Mouse (Mus musculus) liver, postnatal 0 days (tissue): ENCODE data around the gene Lrmda. TPM values are rescaled to one million over a fixed set of nuclear protein-coding genes. Genes with fewer than 3 reads are reported as not detected.

Source experiments
- ATAC-seq: fragments of 200-750 bp; cut with Nextera tagmentation; 2 replicates; pipeline ENCODE4 v1.8.0; 2017; ENCODE audit warnings: mild to moderate bottlenecking, moderate library complexity
- DNase-seq: peaks from one replicate; pipeline ENCODE4 v3.0.0-alpha.2; 2016
- H3K27ac ChIP-seq: fragments of 300-500 bp; sonication (generic); 2 replicates; pipeline ENCODE4 v1.5.1; 2014; ENCODE audit warnings: antibody characterized with exemption, moderate library complexity, mild to moderate bottlenecking, low read depth
- H3K27me3 ChIP-seq: fragments of 300-500 bp; sonication (generic); 2 replicates; pipeline ENCODE4 v1.6.1; 2014; ENCODE audit warnings: low read length, control low read depth, mixed read lengths; ENCODE audit not compliant: insufficient read depth
- H3K36me3 ChIP-seq: fragments of 300-500 bp; sonication (generic); replicated peaks from 2 replicates; pipeline ENCODE4 v1.6.1; 2014; ENCODE audit warnings: mild to moderate bottlenecking, control low read depth, low read length, moderate library complexity, mixed read lengths; ENCODE audit not compliant: insufficient read depth
- H3K4me1 ChIP-seq: fragments of 300-500 bp; sonication (generic); 2 replicates; pipeline ENCODE4 v1.6.1; 2014; ENCODE audit warnings: antibody characterized with exemption, mild to moderate bottlenecking, control low read depth; ENCODE audit not compliant: insufficient read depth
- H3K4me2 ChIP-seq: fragments of 300-500 bp; sonication (generic); 2 replicates; pipeline ENCODE4 v1.6.1; 2014; ENCODE audit warnings: low read depth, mild to moderate bottlenecking, low read length, moderate library complexity, mixed read lengths
- H3K4me3 ChIP-seq: fragments of 300-500 bp; sonication (generic); 2 replicates; pipeline ENCODE4 v1.5.1; 2014; ENCODE audit warnings: low read depth, low read length
- H3K9ac ChIP-seq: fragments of 300-500 bp; sonication (generic); replicated peaks from 2 replicates; pipeline ENCODE4 v1.6.1; 2014; ENCODE audit warnings: mild to moderate bottlenecking, moderate library complexity
- H3K9me3 ChIP-seq: fragments of 300-500 bp; sonication (generic); 2 replicates; pipeline ENCODE4 v1.6.1; 2016; ENCODE audit warnings: mild to moderate bottlenecking, control low read depth, low read length, mixed read lengths
- CTCF ChIP-seq: sonication (generic); IDR thresholded peaks from 2 replicates; pipeline ENCODE4 v1.5.1; 2016; ENCODE audit warnings: antibody characterized with exemption, low read depth
- EP300 ChIP-seq: IDR thresholded peaks from 2 replicates; pipeline ENCODE4 v1.6.1; 2016; ENCODE audit warnings: antibody characterized with exemption, low read depth, mild to moderate bottlenecking
- WGBS: fragments of 180-500 bp; shearing (Covaris S2); extraction: QIAGEN DNeasy Blood & Tissue Kit; methylation state at CpG from one replicate; pipeline ENCODE4 v1.1.7; 2014; ENCODE audit not compliant: insufficient replicate concordance; 5-methylcytosine and 5-hydroxymethylcytosine counted together
- polyA plus RNA-seq: library from polyadenylated mRNA; unstranded; fragments of >200 nt; fragmentation: Nextera tagmentation; extraction: Ambion mirVana; gene quantifications from 2 replicates; pipeline ENCODE4 v1.2.1, GENCODE M21; 2015

Lrmda gene
- polyA plus RNA-seq, 1 experiment from 2014 or later = 0.28 TPM

DNA sequence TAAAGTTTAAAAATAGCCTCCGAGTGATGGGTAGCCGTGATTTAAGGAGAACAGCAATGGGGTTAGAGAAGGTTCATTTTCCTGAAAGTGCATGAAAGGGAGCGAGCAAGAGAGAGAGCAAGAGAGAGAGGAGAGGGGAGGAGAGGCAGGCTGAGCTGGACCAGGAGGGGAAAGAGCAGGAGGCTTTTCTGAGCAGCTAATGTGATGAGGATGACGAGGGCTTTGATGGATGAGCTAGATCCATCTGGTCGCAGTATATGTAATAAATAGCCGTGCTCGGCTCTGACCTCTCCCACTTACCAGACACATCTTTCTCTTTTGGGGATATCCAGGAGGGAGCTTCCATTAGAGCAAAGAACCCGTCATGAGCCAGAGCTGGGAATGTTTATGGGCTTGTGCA is 475.8 kb downstream of the Lrmda start:
- Histone ChIP-seq H3K27me3 (no peaks in the 10 kb centered on the region), H3K4me1 (no peaks in the 10 kb centered on the region), H3K9me3 (no peaks in the 10 kb centered on the region), H3K4me2 (no peak overlapping the region), H3K4me3 (no peak overlapping the region), H3K9ac (no peak overlapping the region), H3K27ac (no peak overlapping the region), H3K36me3 (no peaks in the 10 kb centered on the region)
- ATAC-seq (no peak), DNase-seq (no peak)
- TF ChIP-seq CTCF (no peak), EP300 (no peak)
- WGBS = 67% methylated on average over 8 of the region's 8 CpGs

DNA sequence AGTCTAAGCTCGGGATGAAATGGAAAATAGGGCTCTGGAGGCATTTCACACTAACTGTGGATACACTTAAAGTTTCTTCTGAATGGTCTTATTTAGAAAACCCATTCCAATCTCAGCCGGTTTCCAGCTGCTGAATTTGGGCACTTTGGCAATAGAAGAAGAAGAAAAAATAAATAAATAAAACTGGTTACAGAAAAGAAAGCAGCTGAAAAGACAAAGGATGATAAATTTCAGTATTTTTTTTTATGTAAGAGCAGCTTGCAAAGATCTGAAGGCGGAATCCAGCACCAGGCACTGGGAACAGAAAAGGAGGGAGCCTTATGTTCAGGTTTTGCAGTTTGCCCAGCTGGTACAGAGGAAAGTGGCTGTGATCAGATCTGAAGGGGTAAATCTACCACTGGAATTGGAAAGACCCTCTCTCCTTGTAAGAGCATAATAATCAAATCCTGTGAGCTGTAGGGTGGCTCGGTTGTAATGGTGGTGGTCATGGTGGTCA is 478.2 kb downstream of the Lrmda start:
- no peaks in the 10 kb centered on the region for H3K27me3 ChIP-seq
- no peak overlapping the region for H3K4me3 ChIP-seq
- no peak for DNase-seq
- no peak overlapping the region for H3K4me2 ChIP-seq
- H3K9me3 ChIP-seq = no peaks in the 10 kb centered on the region
- no peaks in the 10 kb centered on the region for H3K4me1 ChIP-seq
- ATAC-seq = no peak
- no peak overlapping the region for H3K27ac ChIP-seq
- 70% methylated on average over 4 of the region's 4 CpGs for WGBS
- H3K36me3 ChIP-seq = no peaks in the 10 kb centered on the region
- no peak overlapping the region for H3K9ac ChIP-seq
- no peak for TF ChIP-seq CTCF
- TF ChIP-seq EP300 = no peak

DNA sequence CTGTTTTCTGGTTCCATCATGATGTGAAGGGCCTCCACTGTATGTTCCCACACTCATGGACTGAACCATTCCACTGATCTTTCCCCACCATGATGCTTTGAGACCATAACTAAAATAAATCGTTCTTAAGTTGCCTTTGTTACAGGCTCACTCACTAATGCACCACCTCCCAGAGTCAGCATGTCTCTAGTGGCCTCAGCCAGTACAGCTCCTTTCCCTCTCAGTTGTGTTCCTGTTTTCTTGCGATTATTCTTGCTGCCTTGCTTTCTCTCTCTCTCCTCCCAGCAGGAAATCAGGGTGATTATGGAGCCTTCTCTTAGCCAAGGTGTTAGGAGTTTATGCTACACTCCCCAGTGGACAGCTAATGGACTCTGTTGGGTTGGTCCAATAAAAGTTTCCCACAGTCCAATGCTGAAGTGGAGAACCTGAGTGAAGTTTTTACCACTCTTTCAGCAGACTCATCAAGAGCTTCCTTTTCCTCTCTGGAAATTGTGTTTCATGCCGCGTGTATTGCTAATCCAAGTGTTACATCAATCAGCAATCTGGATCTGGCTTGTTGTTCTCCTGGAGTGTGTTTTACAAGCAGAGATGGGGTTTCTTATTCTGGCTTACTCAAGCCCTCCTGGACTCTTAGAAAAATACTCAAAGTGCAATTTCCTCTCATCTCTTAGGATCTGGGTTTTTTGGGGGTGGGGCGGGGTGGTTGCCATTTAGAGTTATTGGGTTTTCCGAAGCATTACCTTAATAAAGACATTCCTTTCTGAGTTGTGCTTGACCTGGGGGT is 490.4 kb downstream of the Lrmda start:
- Histone ChIP-seq H3K4me1 (no peaks in the 10 kb centered on the region), H3K27ac (no peak overlapping the region), H3K9me3 (no peaks in the 10 kb centered on the region), H3K9ac (no peak overlapping the region), H3K36me3 (no peaks in the 10 kb centered on the region), H3K4me3 (no peak overlapping the region), H3K4me2 (no peak overlapping the region), H3K27me3 (no peaks in the 10 kb centered on the region)
- DNase-seq (no peak), ATAC-seq (no peak)
- 56% methylated on average over 6 of the region's 6 CpGs for WGBS
- no peak for TF ChIP-seq EP300
- no peak for TF ChIP-seq CTCF

DNA sequence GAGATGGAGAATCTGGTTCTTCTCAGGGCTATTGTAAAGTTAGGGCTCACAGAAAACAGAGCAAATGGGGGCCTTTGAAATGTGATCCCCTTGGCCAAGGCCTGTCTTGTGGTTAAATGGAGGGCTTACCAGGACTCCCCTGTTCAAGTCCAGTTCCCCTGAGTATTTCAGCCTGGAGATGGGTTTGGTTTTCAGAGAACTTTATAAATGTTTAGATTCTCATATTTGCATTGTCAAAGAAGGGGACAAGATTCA is 490.9 kb downstream of the Lrmda start:
- Histone ChIP-seq H3K4me3 (no peak overlapping the region), H3K4me1 (no peaks in the 10 kb centered on the region), H3K9me3 (no peaks in the 10 kb centered on the region), H3K27ac (no peak overlapping the region), H3K27me3 (no peaks in the 10 kb centered on the region), H3K4me2 (no peak overlapping the region), H3K36me3 (no peaks in the 10 kb centered on the region), H3K9ac (no peak overlapping the region)
- TF ChIP-seq EP300 (no peak), CTCF (no peak)
- ATAC-seq (no peak), DNase-seq (no peak)

DNA sequence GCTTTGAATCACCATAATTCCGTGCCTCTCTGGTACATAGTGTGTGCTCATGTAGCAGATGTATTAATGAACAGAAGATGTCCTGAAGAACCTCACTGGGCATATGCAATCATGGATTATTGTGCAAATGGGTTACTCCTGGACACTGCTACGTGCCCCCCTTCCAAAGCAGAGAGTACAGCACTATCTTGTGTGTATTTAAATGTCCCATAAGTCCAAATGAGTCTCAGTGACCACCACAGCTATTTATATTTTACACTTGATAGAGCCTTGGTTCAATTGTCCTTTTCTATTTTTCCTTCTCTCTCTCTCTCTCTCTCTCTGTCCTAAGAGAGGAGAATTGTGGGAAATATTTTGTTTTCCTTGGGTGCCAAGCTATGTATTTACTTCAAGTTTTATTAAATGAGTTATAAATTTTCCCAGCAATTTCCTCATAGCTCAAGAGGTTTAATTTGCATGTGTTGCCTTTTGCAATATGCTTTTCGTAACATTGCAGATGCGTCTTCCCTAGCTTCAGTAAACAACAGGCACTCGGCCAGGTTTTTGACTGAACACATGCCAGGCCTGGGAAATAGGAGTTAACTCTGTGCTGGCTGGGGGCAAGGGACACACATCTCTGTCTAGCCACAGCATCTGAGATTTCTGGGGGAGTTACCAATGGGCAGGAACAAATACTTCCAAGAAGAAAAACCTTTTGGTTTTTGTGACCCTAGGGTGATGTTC is 495.0 kb downstream of the Lrmda start:
- Histone ChIP-seq H3K36me3 (no peaks in the 10 kb centered on the region), H3K9ac (no peak overlapping the region), H3K27me3 (no peaks in the 10 kb centered on the region), H3K4me2 (no peak overlapping the region), H3K9me3 (no peaks in the 10 kb centered on the region), H3K4me1 (no peaks in the 10 kb centered on the region), H3K4me3 (no peak overlapping the region), H3K27ac (no peak overlapping the region)
- 53% methylated on average over 5 of the region's 5 CpGs for WGBS
- no peak for TF ChIP-seq CTCF
- no peak for TF ChIP-seq EP300
- no peak; the same call in 1 of the 2 replicates for ATAC-seq
- peak; percentile 40 for DNase-seq

DNA sequence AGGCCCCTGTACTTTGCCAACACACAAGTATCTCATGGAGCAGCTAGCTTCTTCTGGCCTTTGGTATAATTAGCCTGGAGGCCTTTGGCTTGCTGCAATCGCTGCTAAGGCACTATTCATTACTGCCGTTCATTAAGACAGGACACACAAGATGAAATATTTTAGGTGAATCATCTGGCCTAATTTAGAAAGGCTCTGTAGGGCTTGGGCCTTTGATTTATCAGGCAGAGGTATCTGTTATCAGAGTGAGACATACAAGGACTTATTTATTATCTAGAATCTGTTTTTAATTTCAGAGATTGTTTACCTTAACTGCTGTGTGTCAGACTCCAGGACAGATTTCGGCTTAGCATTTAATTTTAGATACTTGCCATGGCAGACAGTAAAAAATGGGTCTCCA is 511.2 kb downstream of the Lrmda start:
- Histone ChIP-seq H3K4me1 (no peaks in the 10 kb centered on the region), H3K27ac (no peak overlapping the region), H3K9me3 (no peaks in the 10 kb centered on the region), H3K4me2 (no peak overlapping the region), H3K27me3 (no peaks in the 10 kb centered on the region), H3K4me3 (no peak overlapping the region), H3K9ac (no peak overlapping the region), H3K36me3 (no peaks in the 10 kb centered on the region)
- ATAC-seq (no peak), DNase-seq (no peak)
- TF ChIP-seq CTCF (no peak), EP300 (no peak)
- WGBS = 66% methylated on average over 3 of the region's 3 CpGs
